Mouse (Mus musculus) liver, embryonic 14.5 days (tissue): ENCODE data around the gene Procr.

Experiments
- CTCF ChIP-seq: IDR thresholded peaks from 2 replicates; pipeline ENCODE4 v1.5.1; 2016; ENCODE audit warnings: antibody characterized with exemption, low read depth, control low read depth
- EP300 ChIP-seq: IDR thresholded peaks from 2 replicates; pipeline ENCODE4 v1.6.1; 2016; ENCODE audit warnings: antibody characterized with exemption, low read depth

- TF ChIP-seq CTCF (no peak), EP300 (no peak)
These were observed 47.3 kb upstream of the Procr start for GRCm38 (mm10) chr2:155703630-155704029.
